Mouse (Mus musculus): ENCODE measurements around the gene Apol8.

The Apol8 gene

DNA sequence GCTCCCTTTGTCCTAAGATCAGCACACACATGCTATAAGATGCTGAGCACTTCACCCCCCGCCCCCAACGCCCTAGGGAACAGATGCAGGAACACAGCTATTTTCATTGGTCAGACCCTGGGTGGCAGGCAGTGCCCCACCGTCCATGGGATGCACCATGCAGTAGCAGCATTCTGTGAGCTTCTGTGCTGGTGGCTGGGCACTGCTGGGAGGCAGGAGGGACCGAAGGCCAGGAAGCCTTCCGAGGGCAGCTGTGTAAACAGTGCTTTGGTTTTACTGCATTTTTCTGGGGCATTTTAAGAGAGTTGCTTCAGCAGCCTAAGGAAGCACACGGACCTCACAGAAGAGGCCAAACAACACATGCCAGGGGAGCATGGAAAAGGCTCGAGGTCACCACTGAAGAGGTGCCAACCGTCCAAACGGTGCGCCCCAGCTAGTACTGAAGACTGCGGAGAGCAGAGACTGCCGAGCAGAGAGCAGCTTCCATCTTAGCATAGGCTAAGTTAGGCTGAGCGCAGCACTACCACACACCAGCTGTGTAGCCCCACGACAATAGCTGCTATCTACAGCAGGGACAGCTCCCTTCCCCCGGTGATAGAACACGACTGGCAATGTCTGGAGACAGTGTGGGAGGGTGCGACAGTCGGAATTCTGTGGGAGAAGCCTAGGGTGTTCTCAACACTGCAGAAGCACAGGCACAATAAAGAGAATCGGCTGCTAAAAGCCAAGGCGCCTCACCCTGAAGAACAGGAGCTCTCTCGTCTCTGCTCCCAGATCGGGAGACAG lies 27.4 kb upstream of the Apol8 start:
- 35% methylated on average over 22 of the region's 22 CpGs for WGBS

DNA sequence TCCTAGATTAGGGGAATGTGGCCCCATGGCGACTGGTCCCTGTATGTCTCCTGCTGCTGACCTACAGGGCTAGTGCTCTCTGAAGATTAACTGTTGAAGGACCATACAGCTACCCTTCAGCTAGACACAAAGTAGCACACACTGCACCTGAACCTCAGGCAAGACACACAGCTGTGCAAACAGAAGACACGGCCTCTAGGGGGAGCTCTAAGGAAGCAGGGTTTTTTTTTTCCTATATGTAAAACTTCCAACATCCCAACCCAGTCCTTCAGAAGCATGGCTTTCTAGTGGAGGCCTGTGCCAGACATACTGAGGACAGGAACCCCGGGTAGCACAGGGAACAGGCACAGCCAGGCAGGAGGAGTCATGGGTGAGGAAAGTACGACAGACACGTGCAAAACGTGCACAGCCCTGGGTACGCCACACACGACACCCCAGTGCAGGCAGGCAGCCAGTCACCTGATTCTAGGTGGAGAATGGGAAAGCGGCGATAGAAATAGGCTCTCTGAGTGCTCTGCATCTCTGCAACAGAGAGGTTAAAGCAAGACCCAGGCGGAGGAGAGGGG lies 25.7 kb upstream of the Apol8 start:
- WGBS, result 80% methylated on average over 11 of the region's 11 CpGs

DNA sequence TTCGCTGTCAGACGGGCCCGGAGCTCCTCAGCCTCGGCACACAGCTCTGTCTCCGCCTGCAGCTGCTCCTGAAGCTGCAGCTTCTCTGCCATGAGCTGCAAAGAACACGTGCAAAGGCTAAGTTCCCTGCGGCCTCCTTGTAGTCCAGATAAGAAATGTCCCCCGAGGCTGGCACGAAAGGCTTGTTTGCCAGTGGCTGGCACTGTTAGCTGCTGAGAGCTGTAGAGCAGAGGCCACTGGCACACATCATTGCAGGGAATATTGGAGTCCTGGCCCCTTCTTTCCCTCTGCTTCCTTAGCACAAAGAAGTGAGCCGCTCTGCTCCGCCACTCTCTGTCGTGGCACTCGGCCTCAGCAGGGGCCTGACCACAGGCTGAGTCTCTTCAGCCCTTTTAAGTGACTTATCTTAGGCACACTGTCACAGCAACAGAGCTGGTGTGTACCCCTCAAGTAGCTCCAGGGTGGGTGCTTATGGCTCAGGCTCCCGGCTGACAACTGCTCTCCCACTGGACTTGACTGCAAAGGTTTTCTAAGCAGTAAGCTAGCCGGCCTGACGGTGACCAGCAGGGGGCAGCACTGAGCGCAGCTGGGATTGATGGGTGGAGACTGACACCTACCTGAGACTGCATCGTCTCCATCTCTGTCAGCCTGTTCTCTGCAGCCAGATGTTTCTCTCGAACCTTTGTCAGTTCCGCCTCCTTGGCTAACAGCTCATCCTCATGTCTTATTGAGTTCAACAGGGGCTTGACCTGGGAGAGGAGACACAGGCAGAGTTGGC lies 18.6 kb upstream of the Apol8 start:
- WGBS, result 67% methylated on average over 20 of the region's 20 CpGs

DNA sequence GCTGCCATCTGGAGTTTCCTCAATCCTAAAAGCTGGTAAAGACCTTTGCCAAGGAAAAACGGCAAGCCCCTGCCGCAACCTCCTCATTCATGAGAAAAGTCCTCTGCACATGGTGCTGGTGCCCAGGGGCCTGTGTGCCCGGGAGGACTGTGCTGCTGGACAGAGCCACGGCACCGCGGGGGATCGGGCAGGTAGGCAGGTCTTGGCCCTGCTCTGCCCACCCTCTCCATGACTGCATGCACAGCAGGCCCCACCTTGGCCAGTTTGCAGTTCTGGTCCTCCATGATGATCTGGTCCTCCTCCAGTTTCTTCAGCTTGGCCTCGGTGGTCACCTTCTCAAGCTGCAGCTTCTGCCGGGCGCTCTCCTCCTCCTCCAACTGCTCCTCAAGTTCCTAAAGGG lies 17.5 kb upstream of the Apol8 start:
- WGBS, result 96% methylated on average over 10 of the region's 10 CpGs

DNA sequence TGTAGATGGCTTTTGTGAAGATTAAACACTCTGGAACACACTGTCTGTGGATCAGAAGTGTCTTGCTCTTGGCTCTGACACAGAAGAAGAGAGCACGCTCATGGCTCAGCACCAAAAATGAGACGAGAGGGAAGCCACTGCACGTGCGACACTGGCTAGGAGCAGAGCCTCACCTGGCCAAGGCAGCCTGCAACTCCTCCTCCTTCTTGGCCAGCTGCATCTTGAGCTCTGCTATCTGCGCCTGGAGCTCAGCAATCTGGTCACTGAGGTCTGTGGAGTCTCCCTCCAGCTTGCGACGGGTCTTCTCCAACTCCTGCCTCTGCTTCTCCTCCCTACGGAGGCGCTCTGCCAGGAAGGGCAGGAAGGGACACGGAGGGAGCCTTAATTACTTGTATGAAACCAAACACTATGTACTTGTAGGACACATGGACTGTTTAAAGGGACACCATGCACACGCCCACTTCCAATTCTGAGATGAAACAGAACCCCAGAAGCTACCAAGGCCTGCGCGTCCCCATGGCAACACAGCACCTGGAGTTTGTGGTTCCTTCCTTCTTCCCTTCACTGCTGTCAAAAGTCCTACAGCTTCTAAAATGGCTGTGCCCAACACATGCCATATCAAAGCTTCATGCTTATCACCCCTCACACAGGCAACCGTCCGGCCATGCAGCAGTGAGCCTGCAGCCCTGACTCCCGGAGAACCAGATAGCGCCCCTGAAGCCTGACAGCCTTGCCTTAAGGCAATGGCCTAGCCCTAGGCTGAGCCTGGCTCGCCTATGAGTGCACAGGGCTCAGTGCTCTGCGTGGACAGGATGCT lies 16.5 kb upstream of the Apol8 start:
- 81% methylated on average over 19 of the region's 19 CpGs for WGBS

DNA sequence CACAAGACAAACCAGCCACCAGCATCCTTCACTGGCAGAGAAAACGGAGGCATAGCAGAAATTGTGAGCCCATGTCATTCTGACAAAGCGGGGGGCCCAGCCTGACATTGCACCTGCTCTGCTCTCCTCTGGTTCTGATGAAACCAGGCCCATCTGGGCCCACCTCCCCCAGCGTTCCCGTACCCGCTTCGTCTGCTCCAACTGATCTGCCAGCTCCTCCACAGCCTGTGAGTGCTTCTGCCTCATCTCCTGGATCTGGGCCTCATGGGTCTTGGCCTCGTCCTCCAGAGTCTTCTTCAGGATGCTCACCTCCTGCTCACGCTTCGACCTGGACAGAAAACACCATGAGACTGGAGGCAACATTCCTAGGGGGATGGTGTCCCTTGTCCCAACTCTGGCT lies 14.1 kb upstream of the Apol8 start:
- WGBS, result 90% methylated on average over 9 of the region's 9 CpGs

DNA sequence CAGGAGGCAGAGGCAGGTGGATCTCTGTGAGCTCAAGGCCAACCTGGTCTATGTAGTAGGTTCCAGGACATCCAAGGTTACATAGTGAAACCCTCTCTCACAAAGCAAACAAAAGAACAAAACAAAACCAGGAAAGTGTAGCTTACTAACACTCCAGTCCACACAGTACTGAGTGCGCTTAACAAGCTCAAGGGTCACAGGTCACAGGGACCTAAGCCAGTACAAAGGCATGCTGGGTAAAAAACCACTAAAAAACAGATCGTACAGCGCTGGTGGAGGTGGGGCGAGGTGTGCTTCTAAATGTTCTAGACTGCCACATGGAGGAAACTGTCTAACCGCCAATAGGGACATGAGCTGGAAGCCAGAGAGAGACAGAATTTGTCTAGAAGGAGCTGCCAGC lies 13.5 kb upstream of the Apol8 start:
- 80% methylated on average over 5 of the region's 5 CpGs for WGBS

DNA sequence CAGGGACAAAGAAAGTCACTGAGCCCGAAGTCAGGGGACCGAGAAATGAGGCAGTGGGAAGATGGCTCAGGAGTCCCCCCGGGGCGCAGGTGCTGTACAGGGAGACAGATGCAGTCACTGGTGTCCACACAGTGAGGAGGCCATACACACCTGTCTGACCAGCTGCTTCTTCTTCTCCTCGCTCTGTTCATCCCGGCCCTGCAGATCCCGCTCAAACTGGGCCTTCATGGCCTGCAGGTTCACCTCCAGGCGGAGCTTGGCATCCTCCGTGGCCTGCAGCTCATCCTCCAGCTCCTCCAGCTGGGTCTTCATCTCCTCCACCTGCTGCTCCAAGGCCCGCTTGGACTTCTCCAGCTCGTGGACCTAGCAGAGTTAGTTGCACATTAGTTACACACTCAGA lies 10.2 kb upstream of the Apol8 start:
- WGBS, result 90% methylated on average over 11 of the region's 11 CpGs

DNA sequence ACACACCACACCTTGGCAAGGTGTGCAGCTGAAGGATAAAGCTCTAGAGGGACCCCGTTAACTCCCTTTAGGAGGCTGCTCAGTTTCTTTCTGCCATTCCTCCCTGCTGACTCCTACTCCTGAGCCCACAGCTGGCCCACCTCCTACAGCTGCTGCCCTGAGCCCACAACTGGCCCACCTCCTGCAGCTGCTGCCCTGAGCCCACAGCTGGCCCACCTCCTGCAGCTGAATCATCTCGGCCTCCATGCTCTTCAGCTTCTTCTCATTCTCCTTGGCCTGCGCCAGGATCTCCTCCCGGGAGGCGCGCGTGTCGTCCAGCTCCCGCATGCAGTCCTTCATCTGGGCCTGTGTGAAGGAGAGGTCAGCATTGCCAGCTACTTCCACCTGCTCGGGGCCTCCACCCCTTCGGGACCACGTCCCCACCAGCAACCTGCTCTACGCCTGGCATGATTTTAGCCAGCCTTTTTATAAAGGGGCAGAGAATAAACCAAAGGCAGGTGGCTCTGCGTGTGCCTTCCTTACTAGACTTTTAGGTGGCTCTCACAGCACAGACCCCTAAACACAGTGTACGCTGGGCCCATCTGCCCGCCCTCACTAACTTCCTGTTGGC lies 8.8 kb upstream of the Apol8 start:
- 92% methylated on average over 16 of the region's 16 CpGs for WGBS

DNA sequence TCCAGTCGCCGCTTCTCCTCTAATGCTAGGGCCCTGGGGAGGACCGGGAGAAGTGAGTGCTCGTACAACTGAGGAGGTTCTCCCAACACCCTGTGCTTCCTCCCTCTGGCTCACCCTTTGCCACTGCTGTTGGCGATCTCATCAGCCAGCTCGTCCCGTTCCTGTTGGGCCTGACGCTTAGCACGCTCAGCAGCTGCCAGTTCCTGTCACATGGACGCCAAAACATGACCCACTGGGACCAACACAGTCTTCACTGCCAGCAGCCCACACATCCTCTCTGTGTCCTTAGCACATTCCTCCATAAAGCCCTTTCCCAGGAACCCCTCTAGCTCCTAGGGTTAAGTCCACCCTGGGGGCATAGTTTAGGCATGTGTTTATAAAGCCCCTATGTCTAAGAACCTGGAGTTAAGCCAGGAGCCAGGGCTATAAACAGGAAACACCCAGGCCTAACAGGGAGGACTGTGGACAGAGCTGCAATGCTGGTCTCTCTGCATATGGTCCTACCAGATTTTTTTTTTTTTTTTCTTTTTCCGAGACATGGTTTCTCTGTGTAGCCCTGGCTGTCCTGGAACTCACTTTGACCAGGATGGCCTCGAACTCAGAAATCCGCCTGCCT lies 7.7 kb upstream of the Apol8 start:
- WGBS, result 46% methylated on average over 13 of the region's 13 CpGs

DNA sequence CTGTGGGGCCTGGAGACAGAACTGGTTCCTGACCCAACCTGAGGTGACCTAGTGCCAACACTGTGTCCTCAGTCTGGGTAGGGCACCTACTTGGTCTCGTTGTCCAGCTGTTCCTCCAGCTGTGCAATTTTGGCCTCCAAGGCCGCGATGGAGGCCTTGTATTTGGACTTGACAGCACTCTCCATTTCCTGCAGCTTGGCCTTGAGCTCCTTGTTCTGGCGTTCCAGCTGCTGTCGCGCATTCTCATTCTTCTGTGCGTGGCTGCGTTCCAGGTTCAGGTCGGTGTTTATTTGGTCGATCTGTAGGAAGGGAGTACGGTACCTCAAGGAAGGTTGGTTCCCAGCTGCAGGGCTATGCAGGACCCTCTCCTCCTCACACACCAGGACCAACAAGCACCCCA lies 6.9 kb upstream of the Apol8 start:
- WGBS, result 77% methylated on average over 11 of the region's 11 CpGs

DNA sequence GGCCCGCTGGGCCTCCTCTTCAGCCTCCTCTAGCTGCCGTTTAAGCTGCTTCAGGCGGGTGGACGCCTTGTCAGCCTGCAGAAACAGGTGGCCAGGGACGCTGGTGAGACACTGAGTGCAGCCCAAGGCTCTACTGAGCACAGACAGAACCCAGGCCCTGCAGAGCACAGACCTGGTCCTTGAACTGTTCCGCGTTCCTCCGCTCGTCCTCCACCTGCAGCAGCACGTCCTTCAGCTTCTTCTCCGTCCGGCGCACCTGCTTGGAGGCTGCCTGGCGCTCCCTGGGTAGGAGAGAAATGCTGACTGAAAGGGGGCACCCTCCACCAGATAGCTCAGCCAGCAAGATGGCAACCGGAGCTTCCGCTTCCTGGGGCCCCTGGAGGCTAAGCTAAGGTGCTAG lies 6.2 kb upstream of the Apol8 start:
- WGBS, result 94% methylated on average over 16 of the region's 16 CpGs

DNA sequence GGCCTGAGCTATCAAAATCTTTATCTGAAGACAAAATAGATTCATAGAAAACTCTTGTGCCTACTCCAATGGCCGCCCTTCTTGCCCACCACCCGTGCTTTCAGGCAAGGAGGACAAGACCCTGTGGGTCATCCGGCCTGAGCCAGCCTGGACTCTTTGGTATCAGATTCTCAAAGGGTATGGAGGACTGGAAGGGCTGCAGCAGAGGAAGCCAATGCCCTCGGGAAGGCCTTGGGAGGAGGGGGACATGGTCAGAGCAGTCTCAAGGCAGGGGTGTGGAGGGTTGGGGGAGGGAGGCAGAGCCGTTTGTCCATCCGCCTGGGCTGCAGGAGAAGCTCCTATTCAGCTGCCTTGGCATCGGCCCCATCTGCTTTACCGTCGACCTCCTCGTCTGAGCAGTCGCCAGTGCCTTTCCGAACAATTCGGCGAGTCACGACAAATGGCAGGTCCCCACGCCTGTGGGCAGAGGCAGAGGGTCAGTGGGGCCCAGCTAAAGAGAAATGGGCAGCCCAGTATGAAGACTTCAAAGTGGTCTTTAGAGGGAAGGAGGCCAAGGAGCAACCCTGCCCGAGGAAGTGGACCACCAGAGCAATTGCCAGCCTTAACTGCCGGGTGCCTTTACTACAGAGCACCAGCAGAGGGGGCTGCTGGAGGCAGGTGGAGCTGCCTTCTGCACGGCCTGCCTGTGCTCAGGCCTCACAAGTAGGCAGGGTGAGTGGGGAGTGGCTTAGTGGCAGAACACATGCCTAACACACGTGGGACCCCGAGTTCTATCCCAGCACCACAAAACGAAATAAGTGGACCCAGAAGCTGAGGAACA lies 5.0 kb upstream of the Apol8 start:
- WGBS, result 72% methylated on average over 22 of the region's 22 CpGs

DNA sequence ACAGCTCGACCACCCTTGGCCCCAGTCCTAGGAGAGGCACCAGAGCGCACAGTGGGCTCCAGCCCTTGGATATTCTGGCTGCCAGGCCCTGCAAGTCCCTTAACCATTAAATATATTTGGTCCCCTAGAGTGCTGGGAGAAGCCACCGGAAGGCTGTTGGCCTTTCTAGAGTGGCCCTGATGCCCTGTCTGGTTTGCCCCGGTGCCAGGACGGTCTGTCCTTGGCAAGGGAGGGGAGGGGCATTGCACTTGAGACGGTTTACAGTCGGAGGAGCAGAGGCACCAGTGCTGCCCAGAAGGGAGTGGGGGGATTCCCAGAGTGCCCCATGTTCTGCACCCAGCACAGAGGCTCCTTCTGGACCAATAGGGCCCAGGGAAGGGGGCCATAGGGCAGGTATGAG lies 4.3 kb upstream of the Apol8 start:
- 85% methylated on average over 7 of the region's 7 CpGs for WGBS

DNA sequence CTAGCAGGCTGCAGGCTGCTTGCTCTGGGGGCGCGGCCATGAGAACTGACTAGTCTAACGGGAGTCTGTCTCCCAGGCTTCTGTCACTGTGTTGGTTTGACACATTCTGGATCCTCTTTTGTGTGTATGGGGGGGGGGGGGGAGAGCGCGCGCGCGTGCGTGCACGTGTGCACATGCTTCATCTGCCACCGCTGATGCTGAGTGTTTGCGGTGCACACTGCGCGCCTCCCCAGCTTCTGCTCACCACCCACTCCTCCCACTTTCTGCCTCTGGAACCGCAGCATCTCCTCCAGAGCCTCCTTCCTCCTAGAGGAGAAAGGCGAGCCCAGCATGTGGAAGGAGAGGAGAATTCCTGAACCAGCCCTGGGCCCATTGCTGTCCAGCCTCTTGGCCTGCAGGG lies 3.2 kb upstream of the Apol8 start:
- 55% methylated on average over 16 of the region's 16 CpGs for WGBS

DNA sequence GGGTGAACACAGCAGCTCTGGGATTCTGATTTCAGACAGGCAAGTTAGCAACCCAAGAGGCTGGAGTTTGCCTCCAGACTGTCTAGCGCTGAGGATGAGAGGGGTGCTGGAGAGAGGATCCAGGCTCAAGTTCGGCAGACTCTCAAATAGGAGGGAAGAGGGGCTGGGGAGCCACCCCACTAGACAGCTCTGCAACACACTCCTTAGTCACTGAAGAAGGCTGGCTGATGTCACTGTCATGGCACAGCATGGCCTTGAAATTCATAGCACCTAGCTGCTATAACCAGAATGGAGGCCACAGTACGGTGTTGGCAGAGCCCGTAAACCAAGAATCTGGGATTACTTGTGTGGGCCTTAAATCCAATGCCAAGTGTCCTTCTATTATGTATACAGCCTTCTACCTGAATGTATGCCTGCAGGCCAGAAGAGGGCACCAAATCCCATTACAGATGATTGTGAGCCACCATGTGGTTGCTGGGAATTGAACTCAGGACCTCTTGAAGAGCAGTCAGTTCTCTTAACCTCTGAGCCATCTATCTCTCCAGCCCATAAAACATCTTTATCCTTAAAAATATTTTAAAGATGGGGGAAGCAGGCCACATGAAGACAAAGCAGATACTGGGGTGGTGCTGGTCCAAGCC lies 903 bp upstream of the Apol8 start:
- 81% methylated on average over 4 of the region's 4 CpGs for WGBS

DNA sequence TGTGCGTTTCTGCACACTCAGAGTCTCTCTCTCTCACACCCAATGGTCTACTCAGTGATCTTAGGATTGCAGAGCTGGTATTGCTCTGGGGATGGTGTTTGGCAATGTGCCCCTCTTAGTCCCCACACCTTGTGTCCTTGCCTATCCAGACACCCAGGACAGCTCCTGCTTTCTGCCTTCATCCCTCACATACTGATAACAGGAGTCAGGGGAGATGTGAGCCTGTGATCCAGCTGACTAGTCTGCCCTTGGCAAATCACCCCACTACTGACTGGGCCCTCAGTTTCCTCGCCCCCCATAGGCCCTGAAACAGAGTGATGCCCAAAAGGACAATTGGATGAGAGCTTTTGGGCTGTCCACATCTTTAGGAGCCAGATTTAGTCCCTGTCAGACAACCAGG lies 722 bp downstream of the Apol8 start:
- 63% methylated on average over 2 of the region's 2 CpGs for WGBS

DNA sequence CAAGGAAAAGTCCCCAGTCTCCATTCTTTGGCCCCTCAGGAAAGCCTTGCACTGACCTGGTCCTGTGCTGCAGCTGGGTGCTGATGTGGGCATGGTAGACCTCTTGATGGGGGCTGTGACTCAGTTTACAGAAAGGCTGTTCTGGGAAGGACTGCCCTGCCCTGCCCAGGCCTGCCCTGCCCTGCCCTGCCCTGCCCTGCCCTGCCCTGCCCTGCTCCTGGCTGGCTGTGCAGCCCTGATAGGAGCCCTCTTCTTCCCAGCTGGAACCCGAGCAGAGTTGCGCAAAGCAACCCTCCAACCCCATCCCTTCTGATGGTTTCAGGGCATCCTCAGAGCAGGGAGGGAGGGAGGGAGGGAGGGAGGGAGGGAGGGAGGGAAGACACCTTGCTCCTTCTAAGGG lies 1.7 kb downstream of the Apol8 start:
- WGBS, result no CpG with 5 or more reads among the region's 2 CpGs

DNA sequence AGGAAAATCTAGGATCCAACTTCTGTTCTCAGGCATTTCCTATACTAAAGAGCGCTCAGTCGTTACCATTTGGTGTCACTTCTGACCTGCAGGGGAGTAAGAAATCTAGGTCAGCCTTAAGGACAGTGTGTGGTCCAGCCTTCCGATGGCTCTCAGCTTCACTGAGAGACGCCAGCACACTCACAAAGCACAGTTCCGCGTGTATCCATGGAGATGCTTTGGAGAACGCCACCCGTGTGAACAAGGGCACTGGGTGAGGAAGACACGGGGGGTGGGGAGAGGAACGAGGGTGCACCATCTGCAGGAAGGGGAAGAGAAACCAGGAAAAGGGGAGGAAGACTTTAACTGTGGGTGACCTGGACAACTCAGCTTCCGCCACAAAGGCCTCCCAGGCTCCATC lies 4.4 kb downstream of the Apol8 start:
- WGBS, result 50% methylated on average over 11 of the region's 11 CpGs

DNA sequence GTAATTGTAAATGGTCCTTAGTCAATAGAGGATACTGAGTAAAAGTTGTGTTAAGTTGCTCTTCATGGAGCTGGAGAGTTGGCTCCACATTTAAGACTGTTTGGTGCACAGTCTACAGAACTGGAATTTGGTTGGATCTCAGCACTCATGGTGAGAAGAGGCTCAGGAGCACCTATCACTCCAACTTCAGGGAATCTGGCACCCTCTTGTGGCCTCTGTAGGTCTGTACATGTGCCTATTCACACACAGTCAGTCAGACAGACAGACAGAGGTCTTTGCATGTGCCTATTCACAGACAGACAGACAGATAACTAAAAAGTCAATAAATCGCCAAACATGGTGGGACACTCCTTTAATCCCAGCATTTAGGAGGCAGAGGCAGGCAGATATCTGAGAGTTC lies 6.3 kb downstream of the Apol8 start:
- WGBS, result 41% methylated on average over 1 of the region's 1 CpGs
